Mouse (Mus musculus): ENCODE results near the gene Rex1bd.
"Not testable (repeated sequence)": the region's sequence is repeated elsewhere in the genome, so short reads cannot be mapped to it uniquely, and the experiment has no call there.

Gene Rex1bd

GRCm38 (mm10) chr8:70529299-70529698 is 22.7 kb upstream of the Rex1bd start:
- in situ Hi-C loops (cut with MseI, MboI), result no loop called here

DNA sequence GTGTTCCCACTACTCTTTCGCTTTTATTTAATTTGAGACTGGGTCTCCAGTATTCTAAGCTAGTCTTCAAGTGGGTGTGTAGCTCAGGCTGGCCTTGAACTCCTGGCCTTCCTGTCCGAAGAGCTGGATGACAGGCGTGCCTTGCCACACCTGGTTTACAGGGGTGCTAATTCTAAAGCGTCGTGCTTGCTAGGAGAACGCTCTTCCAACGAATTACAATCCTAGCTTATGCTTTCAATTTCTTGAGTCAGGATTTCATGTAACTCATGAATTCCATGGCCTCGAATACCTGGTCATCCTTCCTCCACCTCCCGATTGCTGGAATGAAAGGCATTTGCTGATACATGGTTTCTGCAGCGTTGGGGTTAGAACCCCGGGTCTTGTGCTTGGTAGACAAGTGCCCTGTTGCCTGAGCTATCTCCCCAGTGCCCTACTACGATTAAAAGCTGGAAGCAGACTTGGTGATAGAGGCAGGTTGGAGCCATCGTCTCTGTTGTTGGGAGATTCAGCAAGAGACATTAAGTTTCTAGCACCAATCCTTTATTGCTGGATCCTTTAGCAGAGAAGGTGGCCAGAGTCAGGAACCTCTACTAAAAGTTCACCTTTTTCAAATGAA is 21.7 kb upstream of the Rex1bd start:
- in situ Hi-C loops (cut with MseI, MboI), result no loop called here

DNA sequence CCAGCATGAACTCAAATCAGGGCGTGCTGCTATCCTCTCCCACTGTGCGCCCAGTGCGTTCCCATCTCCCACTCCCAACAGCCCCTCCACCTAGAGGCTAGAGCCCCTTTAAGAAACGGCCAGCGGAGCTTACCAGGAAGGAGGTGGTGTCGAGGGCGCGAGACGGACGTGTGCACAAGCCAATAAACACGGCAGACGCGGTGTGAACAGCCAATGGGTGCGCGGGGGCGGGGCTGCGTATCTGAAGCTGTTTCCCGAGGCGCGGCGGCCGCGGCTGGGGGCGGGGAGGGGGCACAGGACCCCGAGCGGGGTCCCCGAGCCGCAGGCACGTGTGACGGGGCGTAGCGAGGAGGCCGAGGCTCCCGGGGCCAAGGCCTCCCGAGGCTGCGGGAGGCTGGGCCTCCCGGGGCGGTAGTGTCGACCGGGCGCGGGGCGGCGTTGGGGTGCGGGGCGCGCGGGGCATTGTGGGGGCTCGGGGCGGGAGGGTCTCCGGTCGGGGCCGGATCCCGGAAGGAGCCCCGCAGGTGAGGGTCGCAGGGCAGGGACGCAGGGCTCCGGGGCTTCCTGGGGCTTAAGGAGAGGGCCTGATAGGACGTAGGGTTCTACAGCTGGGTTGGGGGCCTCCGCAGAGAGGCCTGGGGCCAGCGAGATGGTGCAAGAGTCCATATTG is 21.1 kb upstream of the Rex1bd start, which contains the start of the genes Fkbp8 and Kxd1:
Gene Fkbp8, plus strand, starts transcription at position 213 of the 670 bp plus-strand sequence.
Gene Kxd1, minus strand, starts transcription at position 445 of the 670 bp plus-strand sequence.
- in situ Hi-C loops (cut with MseI, MboI), result no loop called here

DNA sequence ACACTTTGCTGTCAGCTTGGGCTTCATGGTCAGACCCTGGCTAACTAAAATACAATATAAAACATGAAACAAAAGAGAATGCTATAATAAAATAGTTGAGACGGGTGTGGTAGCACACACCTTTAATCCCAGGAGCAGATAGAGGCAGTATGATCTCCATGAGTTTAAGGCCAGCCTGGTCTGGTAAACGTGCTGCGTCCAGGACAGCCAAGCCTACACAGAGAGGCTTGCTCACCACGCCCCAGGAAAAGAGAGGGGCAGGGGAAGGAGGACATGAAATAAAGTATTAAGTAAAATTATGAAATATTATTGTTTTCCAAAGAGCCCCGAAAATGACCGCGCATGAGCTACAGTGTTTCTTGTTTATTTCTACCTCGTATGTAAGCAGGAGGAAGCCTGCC is 20.6 kb upstream of the Rex1bd start:
- in situ Hi-C loops (cut with MseI, MboI), result no loop called here

GRCm38 (mm10) chr8:70522592-70523403 is 16.2 kb upstream of the Rex1bd start:
- in situ Hi-C loops (cut with MseI, MboI), result no loop called here

- in situ Hi-C loops (cut with MseI, MboI), result no loop called here
These were observed 13.1 kb upstream of the Rex1bd start for GRCm38 (mm10) chr8:70519606-70520005.

GRCm38 (mm10) chr8:70519043-70519442 is 12.5 kb upstream of the Rex1bd start:
- in situ Hi-C loops (cut with MseI, MboI), result no loop called here

DNA sequence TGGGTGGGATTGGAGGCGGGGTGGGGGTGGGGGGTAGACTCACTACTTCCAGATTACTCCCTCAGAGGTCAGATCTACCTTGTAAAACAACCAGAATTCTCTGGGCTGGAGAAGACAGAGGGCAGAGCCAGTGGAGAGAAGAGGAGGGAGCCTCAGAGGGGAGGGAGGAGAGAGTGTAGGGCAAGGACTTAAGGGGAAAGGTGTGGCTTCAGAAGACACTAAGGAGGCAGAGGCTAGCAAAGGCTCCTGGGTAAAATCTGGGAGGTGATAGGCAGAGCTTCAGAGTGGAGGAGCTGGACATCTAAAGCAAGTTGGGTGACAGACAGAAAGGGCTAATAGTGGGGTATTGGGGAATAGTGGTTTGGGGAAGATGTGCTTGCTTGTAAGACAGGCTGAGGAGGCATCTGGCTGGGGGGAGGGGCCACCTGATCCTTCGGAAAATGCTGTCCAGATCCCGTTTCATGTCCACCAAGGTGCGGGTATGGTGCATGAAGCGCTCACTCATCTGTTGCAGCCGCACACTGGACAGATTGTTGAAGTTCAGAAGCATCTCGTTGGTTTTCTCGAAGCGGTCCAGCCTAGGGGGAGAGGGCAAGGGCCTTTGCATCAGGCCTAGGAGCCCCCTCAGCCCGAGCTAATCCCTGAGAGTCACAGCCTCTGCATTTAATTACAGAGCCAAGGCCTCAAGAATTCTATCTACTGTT is 11.5 kb upstream of the Rex1bd start:
- in situ Hi-C loops (cut with MseI, MboI), result no loop called here

DNA sequence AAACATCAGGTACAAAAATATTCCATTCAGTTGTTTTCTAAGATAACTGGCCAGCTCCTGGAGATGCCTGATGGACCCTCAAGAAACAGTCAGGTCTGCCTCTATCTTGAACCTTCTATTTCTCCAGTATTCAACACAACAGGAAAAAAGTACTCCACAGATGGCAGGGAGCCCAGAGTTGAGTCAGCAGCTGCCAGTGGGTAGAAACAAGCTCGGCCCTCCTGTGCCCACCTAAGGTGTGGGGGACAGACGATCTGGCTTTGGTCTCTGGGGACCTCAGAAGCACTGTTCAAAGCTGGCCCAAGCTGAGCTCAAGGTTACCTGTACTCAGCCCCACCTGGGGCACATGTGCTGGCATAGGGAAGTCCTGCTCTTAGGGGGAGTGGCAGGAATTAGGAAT is 6.9 kb upstream of the Rex1bd start:
- in situ Hi-C loops (cut with MseI, MboI), result no loop called here

DNA sequence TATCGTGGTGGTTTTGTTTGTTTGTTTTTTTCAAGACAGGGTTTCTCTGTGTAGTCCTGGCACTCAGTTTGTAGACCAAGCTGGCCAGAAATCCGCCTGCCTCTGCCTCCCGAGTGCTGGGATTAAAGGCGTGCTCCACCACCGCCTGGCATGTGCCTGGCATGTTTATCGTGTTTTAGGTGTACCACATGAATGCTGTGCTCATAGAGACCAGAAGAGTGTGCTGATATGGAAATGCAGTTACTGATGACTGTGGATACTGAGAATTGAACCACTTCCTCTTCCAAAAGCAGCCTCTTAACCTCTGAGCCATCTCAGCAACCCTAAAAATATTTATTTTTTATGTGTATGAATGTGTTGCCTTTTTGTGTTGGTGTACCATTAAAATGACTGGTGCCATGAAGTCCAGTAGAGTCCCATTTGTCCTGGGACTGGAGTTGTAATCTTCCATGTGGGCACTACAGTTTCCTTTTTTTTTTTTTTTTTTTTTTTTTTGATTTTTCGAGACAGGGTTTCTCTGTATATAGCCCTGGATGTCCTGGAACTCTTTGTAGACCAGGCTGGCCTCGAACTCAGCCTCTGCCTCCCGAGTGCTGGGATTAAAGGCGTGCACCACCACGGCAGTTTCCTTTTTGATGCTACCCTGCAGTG is 5.8 kb upstream of the Rex1bd start:
- in situ Hi-C loops (cut with MseI, MboI), result no loop called here

DNA sequence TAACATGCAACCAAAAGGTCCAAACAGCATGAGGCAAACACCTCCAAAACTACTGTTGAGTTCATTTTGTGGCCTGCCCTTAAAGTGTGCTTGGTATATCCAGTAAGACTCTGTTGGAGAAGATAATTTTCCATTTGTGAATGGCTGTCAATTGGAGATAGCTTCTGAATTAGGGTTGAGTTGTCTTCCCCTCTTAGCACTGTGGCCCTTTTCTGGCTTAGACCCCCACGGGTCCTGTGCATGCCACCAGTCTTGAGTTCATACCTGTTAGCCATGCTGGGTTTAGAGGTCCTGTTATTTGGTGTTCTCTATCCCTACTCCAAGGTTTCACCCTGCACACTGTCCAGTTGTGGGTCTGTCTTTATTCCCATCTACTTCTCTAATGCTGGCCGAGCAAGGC is 5.2 kb upstream of the Rex1bd start:
- in situ Hi-C loops (cut with MseI, MboI), result no loop called here

GRCm38 (mm10) chr8:70511174-70511573 is 4.6 kb upstream of the Rex1bd start:
- in situ Hi-C loops (cut with MseI, MboI), result not testable (repeated sequence)

DNA sequence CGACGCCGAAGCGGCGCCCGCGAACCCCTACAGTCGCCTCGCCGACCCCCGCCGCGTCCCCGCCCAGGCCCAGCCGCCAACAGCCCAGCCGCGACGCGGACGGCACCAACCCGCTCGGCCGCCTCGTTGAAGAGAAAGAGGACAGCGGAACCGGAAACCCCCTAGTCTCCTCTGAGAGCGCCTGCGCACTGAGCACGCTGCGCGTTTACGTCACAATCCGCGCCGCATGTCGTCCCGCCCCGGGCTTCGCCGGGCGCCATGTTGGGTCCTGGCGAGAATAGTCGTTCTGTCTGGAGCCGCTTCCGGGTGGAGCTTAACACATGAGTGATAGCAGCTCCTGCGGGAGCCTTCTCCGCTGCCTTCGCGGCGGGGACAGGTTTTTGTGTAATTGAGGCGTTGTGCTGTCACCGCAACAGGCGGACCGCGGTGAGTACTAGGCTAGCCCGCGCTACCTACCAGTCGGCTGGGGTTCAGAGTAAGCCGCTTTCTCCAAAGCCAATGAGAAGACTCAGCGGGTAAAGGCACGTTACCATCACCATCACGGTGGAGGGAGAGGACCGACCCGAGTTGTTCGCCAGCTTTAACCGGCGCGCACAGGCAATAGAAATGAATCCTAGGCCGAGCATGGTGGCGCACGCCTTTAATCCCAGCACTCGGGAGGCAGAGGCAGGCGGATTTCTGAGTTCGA is 3.8 kb upstream of the Rex1bd start, which contains the start of gene Uba52:
Gene Uba52, minus strand, starts transcription at position 574 of the 688 bp plus-strand sequence.
- in situ Hi-C loops (cut with MseI, MboI), result no loop called here

DNA sequence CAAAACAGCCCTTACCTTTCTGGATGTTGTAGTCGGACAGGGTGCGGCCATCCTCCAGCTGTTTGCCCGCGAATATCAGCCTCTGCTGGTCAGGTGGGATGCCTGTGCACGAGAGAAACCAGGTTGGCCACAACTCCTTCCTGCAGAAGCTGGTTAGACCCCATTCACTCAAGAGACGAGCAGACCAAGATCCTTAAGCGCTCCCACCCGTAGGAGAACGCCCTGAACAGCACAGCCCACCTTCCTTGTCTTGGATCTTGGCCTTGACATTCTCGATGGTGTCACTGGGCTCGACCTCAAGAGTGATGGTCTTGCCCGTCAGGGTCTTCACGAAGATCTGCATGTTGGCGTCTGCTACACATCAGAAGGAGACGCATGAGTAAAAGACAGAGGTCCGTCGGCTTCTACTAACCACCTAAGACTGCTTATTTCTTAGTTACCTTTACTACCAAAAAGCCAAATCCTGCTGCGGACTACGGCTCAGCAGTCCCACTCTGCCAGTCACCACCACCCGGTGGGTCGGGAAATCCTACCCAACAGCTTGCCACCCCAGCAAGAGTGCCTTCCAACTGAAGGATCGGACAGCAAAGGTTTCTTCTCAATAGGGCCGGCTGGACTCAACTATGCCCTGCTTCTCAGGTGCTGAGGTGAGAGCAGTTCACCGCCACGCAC is 2.9 kb upstream of the Rex1bd start:
- in situ Hi-C loops (cut with MseI, MboI), result loop anchor here (10.0 kb wide), 1 partner anchor 95 kb away; no protein-coding TSS in a partner anchor

- in situ Hi-C loops (cut with MseI, MboI), result loop anchor here (10.0 kb wide), 1 partner anchor 92 kb away; no protein-coding TSS in a partner anchor
These were observed 458 bp upstream of the Rex1bd start for GRCm38 (mm10) chr8:70507027-70507393.

DNA sequence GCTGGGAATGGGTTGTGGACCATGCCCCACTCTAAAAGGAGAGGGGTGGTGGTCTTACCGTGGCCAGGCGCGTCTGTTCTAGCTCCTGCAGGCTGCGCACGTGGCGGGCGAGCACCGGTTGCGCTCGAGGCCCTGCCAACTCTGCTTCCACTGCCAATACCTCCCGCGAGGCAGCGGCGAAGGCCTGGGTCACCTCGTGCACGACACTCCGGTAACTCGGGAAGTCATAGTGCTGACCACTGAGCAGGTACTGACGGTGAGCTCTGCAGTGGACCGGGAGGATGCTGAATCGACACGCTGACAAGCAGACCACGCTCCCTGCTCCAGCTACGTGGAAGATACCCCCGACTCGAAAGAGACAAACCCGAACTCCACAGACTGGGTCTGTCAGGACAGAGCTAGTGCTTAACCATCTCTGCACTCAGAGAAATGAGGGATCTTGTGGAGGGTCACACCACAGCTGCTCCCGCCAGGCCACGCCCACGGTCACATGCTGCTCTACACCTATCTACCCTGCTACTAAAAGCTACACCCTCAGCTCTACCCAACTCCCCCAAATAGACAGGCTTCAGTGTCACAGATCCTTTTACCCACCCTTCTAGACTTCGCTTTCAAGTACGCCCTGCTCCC is 739 bp downstream of the Rex1bd start:
- in situ Hi-C loops (cut with MseI, MboI), result loop anchor here (10.0 kb wide), 1 partner anchor 91 kb away; no protein-coding TSS in a partner anchor

DNA sequence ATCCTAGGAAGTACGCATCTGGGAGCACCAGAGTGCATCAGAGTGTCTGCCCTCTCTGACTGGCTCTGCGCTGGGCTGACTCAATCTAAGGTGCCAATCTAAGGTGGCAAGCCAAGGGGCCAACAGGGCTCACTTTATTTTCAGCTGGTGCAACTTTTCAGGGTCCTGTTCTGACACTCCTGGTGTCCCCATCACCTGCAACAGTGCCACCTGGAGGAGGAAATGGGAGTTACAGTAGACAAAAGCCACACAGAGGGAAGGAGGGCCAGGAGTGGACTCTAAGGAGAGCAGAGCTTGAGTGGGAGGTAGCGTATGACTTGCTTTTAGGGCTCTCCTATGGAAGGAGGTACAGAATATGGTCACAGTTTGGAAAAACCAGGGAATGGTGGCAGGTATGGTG is 1.7 kb downstream of the Rex1bd start:
- in situ Hi-C loops (cut with MseI, MboI), result loop anchor here (10.0 kb wide), 1 partner anchor 90 kb away; no protein-coding TSS in a partner anchor

GRCm38 (mm10) chr8:70504291-70504716 is 2.2 kb downstream of the Rex1bd start:
- in situ Hi-C loops (cut with MseI, MboI), result loop anchor here (10.0 kb wide), 1 partner anchor 90 kb away; no protein-coding TSS in a partner anchor

- in situ Hi-C loops (cut with MseI, MboI), result loop anchor here (10.0 kb wide), 1 partner anchor 88 kb away; no protein-coding TSS in a partner anchor
These were observed 3.3 kb downstream of the Rex1bd start for GRCm38 (mm10) chr8:70503062-70503750.
